Mouse (Mus musculus) ES-Bruce4 (cell line): Measurements from ENCODE around the gene Doc2a. TPM values are rescaled to one million over a fixed set of nuclear protein-coding genes. Genes with fewer than 3 reads are reported as not detected.

Source experiments
- H3K27ac ChIP-seq: 2 replicates; pipeline ENCODE4 v1.5.1; 2012; ENCODE audit warnings: low read length, inconsistent platforms; ENCODE audit not compliant: insufficient read depth
- H3K27me3 ChIP-seq: 2 replicates; pipeline ENCODE4 v1.6.1; 2012; ENCODE audit warnings: mild to moderate bottlenecking, low read length, inconsistent platforms; ENCODE audit not compliant: control insufficient read depth, poor library complexity, insufficient read depth, severe bottlenecking
- H3K36me3 ChIP-seq: 2 replicates; pipeline ENCODE4 v1.6.1; 2012; ENCODE audit warnings: inconsistent platforms, mild to moderate bottlenecking, low read length, moderate library complexity; ENCODE audit not compliant: control insufficient read depth, poor library complexity, insufficient read depth, severe bottlenecking
- H3K4me1 ChIP-seq: one replicate; pipeline ENCODE4 v1.8.1; 2011; ENCODE audit warnings: low read length; ENCODE audit not compliant: control insufficient read depth, insufficient read depth
- H3K4me3 ChIP-seq: 2 replicates; pipeline ENCODE4 v1.5.1; 2011; ENCODE audit warnings: low read depth, mild to moderate bottlenecking, low read length
- H3K9ac ChIP-seq: 2 replicates; pipeline ENCODE4 v1.6.1; 2012; ENCODE audit warnings: low read depth, mild to moderate bottlenecking, inconsistent platforms; ENCODE audit not compliant: poor library complexity, severe bottlenecking
- H3K9me3 ChIP-seq: replicated peaks from 2 replicates; pipeline ENCODE4 v1.6.1; 2012; ENCODE audit warnings: mild to moderate bottlenecking, low read length, inconsistent platforms; ENCODE audit not compliant: control insufficient read depth, poor library complexity, insufficient read depth, severe bottlenecking
- CTCF ChIP-seq: IDR thresholded peaks from one replicate; pipeline ENCODE4 v1.8.1; 2011; ENCODE audit warnings: low read depth, low read length
- EP300 ChIP-seq: IDR thresholded peaks from 2 replicates; pipeline ENCODE4 v1.6.1; 2011; ENCODE audit warnings: low read depth, low read length; ENCODE audit not compliant: insufficient read depth
- POLR2A ChIP-seq: IDR thresholded peaks from one replicate; pipeline ENCODE4 v1.8.1; 2011; ENCODE audit warnings: low read length; ENCODE audit not compliant: insufficient read depth
- polyA plus RNA-seq: library from polyadenylated mRNA; stranded (reverse); fragments of >200 nt; gene quantifications from 2 replicates; pipeline ENCODE4 v1.2.4, GENCODE M21; 2011; ENCODE audit warnings: low read depth; ENCODE audit not compliant: missing spikeins, insufficient read depth, insufficient read length

Doc2a gene
- 3.2 and 3.3 TPM in 2 replicates for polyA plus RNA-seq

- TF ChIP-seq POLR2A (no peak), CTCF (no peak), EP300 (no peak)
- Histone ChIP-seq H3K9ac (peak within 1 kb of the TSS; percentile 79), H3K4me1 (no peaks in the 10 kb centered on the region), H3K27ac (no peak within 1 kb of the TSS), H3K4me3 (peak within 1 kb of the TSS; percentile 87), H3K27me3 (0 out of 2 replicates have a peak, but pooled peaks cover 2% of the 10 kb centered on the region), H3K36me3 (peaks cover 3% of the 10 kb centered on the region; the same call in 1 of the 2 replicates), H3K9me3 (no peaks in the 10 kb centered on the region)
Observed at GRCm38 (mm10) chr7:126847116-126847420, at the start of gene Doc2a. TSS of gene Doc2a (plus strand) at chr7:126847416.

GRCm38 (mm10) chr7:126798127-126799049 lies 48.8 kb upstream of the Doc2a start:
- Histone ChIP-seq H3K36me3 (peaks cover 28% of the 10 kb centered on the region), H3K4me1 (no peaks in the 10 kb centered on the region)
- TF ChIP-seq CTCF, result no peak
- no peak for TF ChIP-seq EP300
- no peak for TF ChIP-seq POLR2A

DNA sequence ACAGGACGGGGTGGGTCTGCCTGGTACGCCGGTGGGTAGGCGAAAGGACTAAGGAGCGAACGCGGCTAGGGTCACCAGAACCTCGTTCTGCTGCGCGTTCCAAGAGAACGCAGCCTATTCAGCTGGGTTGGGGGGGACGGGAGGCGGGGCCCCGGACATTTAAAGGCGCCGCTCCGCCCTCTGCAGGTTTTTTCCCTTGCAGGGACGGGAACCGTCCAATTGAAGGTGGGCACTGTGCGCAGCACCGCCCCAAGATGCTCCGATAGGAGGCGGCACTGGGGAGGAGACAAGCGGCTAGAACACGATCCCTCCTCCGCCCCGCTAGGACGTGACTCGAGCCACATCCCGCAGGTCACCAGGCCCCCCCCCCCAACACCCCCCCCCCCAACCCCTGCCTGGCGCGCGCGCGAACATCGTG lies 48.2 kb upstream of the Doc2a start:
- Histone ChIP-seq H3K27me3 (no peaks in the 10 kb centered on the region), H3K27ac (peak overlapping the region; percentile 23), H3K4me1 (no peaks in the 10 kb centered on the region), H3K36me3 (peaks cover 28% of the 10 kb centered on the region), H3K4me3 (peak overlapping the region; percentile 89), H3K9ac (peak overlapping the region; percentile 85), H3K9me3 (no peaks in the 10 kb centered on the region)
- 0 out of 2 replicates have a peak, but pooled peaks have one; percentile 51 for TF ChIP-seq EP300
- TF ChIP-seq CTCF, result no peak
- TF ChIP-seq POLR2A, result peak; percentile 99

More at GRCm38 (mm10) chr7:126798127-126799049, 48.8 kb upstream of the Doc2a start:
- H3K9ac ChIP-seq, result peak overlapping the region; percentile 85
- H3K4me3 ChIP-seq, result peak overlapping the region; percentile 89
- no peaks in the 10 kb centered on the region for H3K27me3 ChIP-seq
- H3K27ac ChIP-seq, result peak overlapping the region; percentile 23
- H3K9me3 ChIP-seq, result no peaks in the 10 kb centered on the region

DNA sequence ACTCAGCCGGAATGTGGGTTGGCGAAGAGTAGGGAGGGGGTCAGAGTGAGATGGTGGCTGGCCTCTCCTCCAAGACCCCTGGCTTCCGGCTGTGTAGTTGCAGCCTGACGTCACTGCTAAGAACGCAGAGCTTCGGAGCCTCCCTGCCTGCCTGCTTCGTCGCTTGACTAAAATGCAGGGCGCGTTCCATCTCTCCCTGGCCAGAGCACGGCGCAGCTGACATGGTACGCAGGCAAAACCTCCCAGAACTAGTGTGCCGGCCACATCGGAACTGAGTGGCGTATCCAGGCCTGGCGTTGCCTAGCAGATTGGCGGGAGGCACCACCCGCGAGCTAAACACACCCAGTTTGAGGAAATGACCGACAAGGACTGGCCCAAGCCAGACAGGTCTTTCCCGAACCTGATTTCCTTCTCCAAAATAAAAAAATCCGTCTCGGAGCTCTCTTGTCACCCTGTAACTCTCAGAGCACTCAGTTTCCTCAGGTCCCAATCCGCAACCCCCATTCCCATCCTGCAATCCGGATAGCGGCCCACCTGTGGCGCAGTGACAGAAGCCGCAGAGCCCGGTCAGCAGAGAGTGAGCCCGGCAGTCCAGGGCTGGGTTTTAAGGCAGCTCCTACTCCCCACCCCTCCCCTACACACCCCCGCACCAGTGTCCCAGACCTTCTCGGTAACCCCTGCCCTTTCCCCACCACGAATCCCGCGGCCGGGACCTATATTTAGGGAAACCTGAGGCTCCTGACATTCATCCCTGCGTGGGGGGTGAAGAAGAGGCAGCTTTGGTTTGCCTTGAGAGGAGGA lies 47.5 kb upstream of the Doc2a start:
- peak overlapping the region; percentile 73 for H3K27ac ChIP-seq
- peak overlapping the region; percentile 35 for H3K9ac ChIP-seq
- H3K4me3 ChIP-seq, result peak overlapping the region; percentile 84
- no peaks in the 10 kb centered on the region for H3K4me1 ChIP-seq
- TF ChIP-seq CTCF (no peak), POLR2A (peak; percentile 85), EP300 (peak; percentile 73; the same call in 1 of the 2 replicates)
- H3K27me3 ChIP-seq, result no peaks in the 10 kb centered on the region
- H3K9me3 ChIP-seq, result no peaks in the 10 kb centered on the region
- H3K36me3 ChIP-seq, result peaks cover 27% of the 10 kb centered on the region

- H3K4me1 ChIP-seq, result no peaks in the 10 kb centered on the region
- peaks cover 20% of the 10 kb centered on the region for H3K36me3 ChIP-seq
- TF ChIP-seq POLR2A, result no peak
- TF ChIP-seq EP300, result no peak
- no peak for TF ChIP-seq CTCF
- peak overlapping the region; percentile 35 for H3K9ac ChIP-seq
- peak overlapping the region; percentile 73 for H3K27ac ChIP-seq
- no peaks in the 10 kb centered on the region for H3K27me3 ChIP-seq
- peak overlapping the region; percentile 84 for H3K4me3 ChIP-seq
- H3K9me3 ChIP-seq, result no peaks in the 10 kb centered on the region
Observed at GRCm38 (mm10) chr7:126800269-126801056, 46.8 kb upstream of the Doc2a start.
